Mouse (Mus musculus) erythroblast, embryonic 14.5 days (primary cell): ENCODE measurements around the gene Otog.

ENCODE experiments used
- GATA1 ChIP-seq: IDR thresholded peaks from 2 replicates; pipeline ENCODE4 v1.6.1; 2012; ENCODE audit warnings: low read length, inconsistent platforms, mixed read lengths
- TAL1 ChIP-seq: IDR thresholded peaks from 3 replicates; pipeline ENCODE4 v1.6.1; 2012; ENCODE audit warnings: low read length, inconsistent platforms, mixed read lengths

DNA sequence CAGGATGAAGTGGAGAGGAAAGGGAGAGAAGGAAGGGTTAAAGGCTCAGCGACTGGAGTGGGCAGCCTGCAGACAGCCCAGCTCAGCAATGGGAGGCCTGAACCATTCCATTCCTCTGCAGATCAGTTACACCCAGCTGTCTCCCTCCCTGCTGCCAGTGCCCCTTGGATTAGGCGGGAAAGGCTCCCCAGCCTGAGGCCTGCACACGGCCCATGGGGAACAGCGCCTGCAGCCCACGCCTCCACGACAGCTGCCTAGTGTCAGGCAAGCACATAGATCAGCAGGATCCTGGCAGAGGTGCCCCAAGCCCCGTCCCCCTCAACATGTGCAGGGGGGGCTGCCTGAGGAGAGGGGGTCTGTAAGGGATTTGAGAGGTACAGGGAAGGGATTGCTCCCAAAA is 76.2 kb downstream of the Otog start:
- TF ChIP-seq GATA1 (no peak), TAL1 (no peak)
